Mouse (Mus musculus): ENCODE results near the gene Wdr18. TPM values are rescaled to one million over a fixed set of nuclear protein-coding genes. Genes with fewer than 3 reads are reported as not detected.

The Wdr18 gene
- total RNA-seq (2021) = 30.3 and 36.6 TPM in 2 replicates
- long read RNA-seq, experiment 1, transcript Wdr18-201 (10 exons, 3,911 nt) = major isoform, 163 of 181 reads
- long read RNA-seq, experiment 1, partial matches to known transcripts = 1 of 181 reads
- long read RNA-seq, experiment 1, other reads (novel, unspliced or antisense) = 16 of 181 reads
- long read RNA-seq, experiment 2, transcript Wdr18-201 (10 exons, 3,911 nt) = major isoform, 133 of 150 reads
- long read RNA-seq, experiment 2, partial matches to known transcripts = 5 of 150 reads
- long read RNA-seq, experiment 2, other reads (novel, unspliced or antisense) = 10 of 150 reads

DNA sequence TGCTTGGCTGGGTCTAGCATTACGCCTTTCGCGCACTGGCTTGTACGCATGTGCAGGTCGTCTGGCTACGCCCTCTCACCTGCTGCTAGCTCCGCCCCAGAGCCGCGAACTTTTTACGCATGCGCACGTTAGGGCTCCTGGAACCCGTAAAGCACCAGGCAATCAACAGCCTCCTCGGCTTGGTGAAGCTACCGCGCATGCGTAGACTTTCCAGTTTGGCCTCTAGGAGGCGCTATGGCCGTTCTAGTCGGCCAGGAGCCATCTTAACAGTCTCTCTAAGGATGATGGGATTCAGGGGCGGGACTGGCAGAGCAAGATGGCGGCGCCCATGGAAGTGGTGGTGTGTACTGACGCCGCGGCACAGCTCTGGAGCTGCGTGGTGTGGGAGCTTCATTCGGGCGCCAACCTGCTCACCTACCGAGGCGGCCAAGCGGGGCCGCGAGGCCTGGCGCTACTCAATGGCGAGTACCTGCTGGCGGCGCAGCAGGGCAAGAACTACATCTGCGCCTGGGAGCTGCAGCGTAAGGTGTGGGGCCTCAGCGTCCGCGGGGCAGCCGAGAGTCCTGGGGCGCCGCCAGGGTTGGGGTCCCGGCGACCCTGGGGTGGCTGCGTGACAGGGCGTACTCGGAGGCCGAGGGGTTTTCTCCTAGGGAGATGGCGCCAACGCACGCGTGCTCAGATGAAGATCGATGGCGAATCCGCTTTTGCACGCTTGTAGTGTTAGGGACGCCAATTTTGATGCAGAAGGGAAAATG, at the start of gene Wdr18:
Gene Wdr18, plus strand, starts transcription at position 306 of the 755 bp plus-strand sequence.
- DNase-seq = peak; percentile 100

GRCm38 (mm10) chr10:79910556-79910955, 49.4 kb upstream of the Wdr18 start, which contains the start of gene Gm26602:
Gene Gm26602, plus strand, starts transcription at chr10:79910856.
- DNase-seq = no peak

GRCm38 (mm10) chr10:79912412-79912811, 47.5 kb upstream of the Wdr18 start:
- DNase-seq = no peak

GRCm38 (mm10) chr10:79914131-79914947, 45.6 kb upstream of the Wdr18 start:
- DNase-seq = no peak

- DNase-seq = peak; percentile 58
These were observed 44.9 kb upstream of the Wdr18 start for GRCm38 (mm10) chr10:79914948-79915596.

- DNase-seq = peak; percentile 34
These were observed 43.9 kb upstream of the Wdr18 start for GRCm38 (mm10) chr10:79916081-79916480.

DNA sequence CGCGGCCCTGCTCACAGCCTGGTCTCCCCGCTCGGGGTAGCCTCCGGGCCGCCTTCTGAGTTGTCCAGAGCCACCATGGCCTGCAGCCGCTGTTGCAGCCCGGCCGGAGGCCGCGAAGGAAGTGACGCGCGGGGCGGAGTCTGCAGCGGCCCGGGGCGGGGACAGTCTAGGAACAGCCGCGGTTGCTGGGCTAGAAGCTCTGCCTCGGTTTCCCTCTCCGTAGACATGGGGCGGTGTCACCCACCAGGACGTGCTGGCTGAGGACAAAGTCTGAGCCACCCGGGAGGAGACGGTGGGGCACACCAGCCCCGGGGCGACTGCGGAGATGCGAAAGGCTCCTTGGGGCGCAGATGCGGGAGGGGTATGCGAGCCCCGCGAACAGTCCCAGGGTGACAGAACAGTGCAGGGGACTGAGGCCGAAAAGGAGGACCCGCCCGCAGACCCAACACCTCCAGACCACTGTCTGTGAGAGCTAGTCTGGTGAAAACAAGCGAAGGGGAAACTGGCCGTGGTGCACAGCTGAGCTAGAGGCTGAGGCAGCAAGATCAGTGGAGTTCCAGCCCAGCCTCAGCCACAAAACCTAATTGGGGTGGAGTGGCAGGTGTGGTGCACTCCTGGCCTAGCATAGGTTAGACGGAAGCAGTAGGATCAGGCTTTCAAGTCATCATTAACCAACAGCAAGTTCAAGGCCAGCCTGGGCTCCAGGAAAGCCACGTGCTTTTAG, 43.0 kb upstream of the Wdr18 start, which contains the start of gene Kiss1r:
Gene Kiss1r, plus strand, starts transcription at position 164 of the 724 bp plus-strand sequence.
- DNase-seq = peak; percentile 95

- no peak for DNase-seq
These were observed 42.3 kb upstream of the Wdr18 start for GRCm38 (mm10) chr10:79917532-79918100.

- peak; percentile 56 for DNase-seq
These were observed 41.5 kb upstream of the Wdr18 start for GRCm38 (mm10) chr10:79918231-79919078.

GRCm38 (mm10) chr10:79919251-79919849, 40.6 kb upstream of the Wdr18 start:
- no peak for DNase-seq

DNA sequence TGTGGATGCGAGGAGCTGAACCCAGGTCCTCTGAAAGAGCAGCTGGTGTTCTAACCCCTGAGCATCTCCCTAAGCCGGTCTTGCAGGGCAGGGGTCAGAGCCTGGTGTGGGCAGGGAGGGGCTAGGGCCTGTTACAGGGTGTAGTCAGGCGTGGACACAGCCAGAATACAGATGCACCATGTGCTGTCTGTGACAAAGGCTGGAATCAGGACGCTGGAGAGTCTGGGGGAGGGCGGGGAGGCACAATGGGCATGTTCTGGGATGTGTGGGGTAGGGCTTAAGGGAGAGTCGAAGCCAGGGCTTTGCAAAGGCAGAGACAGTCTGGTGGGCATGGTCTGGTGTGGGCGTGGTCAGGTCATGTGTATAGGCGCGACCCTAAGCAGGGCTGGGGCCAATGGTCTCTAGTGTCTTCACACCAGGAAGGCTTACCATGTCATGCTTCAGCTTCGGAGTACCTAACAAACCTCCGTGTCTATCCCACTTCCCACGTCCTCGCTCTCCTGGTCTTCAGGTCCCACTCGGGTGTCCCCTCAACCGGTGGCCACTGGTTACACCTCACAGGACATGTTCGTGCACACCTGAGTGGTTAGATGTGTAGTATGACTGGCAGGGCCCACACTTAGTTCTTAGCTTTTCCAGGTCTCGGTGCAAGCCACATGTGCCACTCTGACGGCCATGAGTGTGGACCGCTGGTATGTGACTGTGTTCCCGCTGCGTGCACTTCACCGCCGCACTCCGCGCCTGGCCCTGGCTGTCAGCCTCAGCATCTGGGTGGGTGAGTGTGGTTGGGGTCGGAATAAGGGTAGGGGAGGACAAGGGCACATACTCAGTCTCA, 39.7 kb upstream of the Wdr18 start:
- DNase-seq = no peak

DNA sequence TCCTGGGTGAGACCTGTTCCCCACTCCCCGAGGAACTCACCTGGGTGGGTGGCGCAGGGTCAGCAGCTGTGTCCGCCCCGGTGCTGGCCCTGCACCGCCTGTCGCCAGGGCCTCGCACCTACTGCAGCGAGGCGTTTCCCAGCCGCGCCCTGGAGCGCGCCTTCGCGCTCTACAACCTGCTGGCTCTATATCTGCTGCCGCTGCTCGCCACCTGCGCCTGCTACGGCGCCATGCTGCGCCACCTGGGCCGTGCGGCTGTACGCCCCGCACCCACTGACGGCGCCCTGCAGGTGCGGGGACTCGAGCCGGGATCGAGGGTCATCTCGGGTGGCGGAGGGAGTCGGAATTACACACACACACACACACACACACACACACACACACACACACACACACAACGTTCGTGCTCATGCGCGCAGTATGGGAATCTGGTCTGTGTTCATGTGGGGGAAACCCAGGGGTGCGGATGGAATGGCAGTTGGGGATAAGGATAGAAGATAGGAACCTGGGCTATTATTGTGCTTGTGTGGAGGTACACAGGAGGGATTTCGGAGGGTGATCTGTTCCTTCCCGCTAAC, 38.9 kb upstream of the Wdr18 start, which contains the start of gene R3hdm4:
Gene R3hdm4, minus strand, starts transcription at position 251 of the 578 bp plus-strand sequence.
- no peak for DNase-seq

DNA sequence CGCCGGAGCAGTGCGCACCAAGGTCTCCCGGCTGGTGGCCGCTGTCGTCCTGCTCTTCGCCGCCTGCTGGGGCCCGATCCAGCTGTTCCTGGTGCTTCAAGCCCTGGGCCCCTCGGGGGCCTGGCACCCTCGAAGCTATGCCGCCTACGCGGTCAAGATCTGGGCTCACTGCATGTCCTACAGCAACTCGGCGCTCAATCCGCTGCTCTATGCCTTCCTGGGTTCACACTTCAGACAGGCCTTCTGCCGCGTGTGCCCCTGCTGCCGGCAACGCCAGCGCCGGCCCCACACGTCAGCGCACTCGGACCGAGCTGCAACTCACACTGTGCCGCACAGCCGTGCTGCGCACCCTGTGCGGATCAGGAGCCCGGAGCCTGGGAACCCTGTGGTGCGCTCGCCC, 38.4 kb upstream of the Wdr18 start:
- DNase-seq = peak; percentile 43

GRCm38 (mm10) chr10:79924998-79925784, 34.8 kb upstream of the Wdr18 start:
- DNase-seq = peak; percentile 94

DNA sequence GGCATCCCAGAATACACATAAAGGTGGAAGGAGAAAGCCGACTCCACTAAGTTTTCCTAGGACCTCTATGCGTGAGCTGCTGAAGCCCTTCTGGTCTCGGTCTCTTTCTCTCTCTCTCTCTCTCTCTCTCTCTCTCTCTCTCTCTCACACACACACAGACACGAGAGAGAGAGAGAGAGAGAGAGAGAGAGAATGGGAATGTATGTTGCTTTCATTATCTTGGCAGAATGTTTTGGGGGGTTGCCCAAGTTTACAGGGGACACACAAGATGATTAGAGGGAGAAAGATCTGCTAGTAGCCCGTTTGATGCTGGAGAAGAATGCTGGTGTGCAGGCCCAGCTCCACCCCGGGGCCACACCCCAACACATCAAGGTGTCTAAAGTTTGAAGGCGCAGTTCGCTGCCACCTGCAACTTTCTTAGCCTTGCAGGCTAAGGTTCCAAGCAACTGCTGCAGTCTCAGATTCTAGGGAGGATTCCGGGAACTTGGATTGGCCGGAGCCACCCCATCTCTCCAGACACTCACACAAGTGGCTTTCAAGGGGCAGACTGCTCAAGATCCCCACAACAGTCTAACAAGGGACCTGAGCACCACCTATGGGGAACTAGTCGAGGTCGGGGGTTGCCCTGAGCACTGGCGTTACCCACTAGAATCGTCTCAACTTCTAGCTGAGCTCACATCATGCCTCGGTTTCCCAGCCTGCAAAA, 34.0 kb upstream of the Wdr18 start:
- no peak for DNase-seq

GRCm38 (mm10) chr10:79926491-79927323, 33.2 kb upstream of the Wdr18 start, which contains the start of gene Arid3a:
Gene Arid3a, plus strand, starts transcription at chr10:79927043.
- peak; percentile 92 for DNase-seq

Data from adrenal gland, postnatal 14 days (tissue).